Mouse (Mus musculus) spleen, adult 2 months (tissue): ENCODE results near the gene Wdr82. TPM values are rescaled to one million over a fixed set of nuclear protein-coding genes. Genes with fewer than 3 reads are reported as not detected.

Source experiments
- DNase-seq, 2 experiments: peaks; one replicate each; pipeline versions ENCODE4 v3.0.0 to v3.0.0-alpha.2; 2012 to 2021; ENCODE audit warnings: low spot score in 2 of 2, low read depth in 1 of 2
- H3K27ac ChIP-seq: fragments of 200-500 bp; 2 replicates; pipeline ENCODE4 v1.5.1; 2012; ENCODE audit warnings: low read length, inconsistent platforms; ENCODE audit not compliant: insufficient read depth
- H3K27me3 ChIP-seq: fragments of 200-500 bp; 2 replicates; pipeline ENCODE4 v1.6.1; 2012; ENCODE audit warnings: mild to moderate bottlenecking, moderate library complexity, low read length, inconsistent platforms; ENCODE audit not compliant: control insufficient read depth, insufficient read depth
- H3K36me3 ChIP-seq: fragments of 200-500 bp; 2 replicates; pipeline ENCODE4 v1.6.1; 2012; ENCODE audit warnings: mild to moderate bottlenecking, low read length, inconsistent platforms; ENCODE audit not compliant: control insufficient read depth, insufficient read depth
- H3K4me1 ChIP-seq: fragments of 200-500 bp; 2 replicates; pipeline ENCODE4 v1.6.1; 2011; ENCODE audit warnings: inconsistent platforms; ENCODE audit not compliant: control insufficient read depth, insufficient read depth, insufficient read length
- H3K4me3 ChIP-seq: fragments of 200-500 bp; 2 replicates; pipeline ENCODE4 v1.5.1; 2011; ENCODE audit warnings: mild to moderate bottlenecking, inconsistent platforms; ENCODE audit not compliant: insufficient read depth, insufficient read length; ENCODE audit errors: extremely low read depth
- CTCF ChIP-seq: fragments of 200-500 bp; IDR thresholded peaks from 2 replicates; pipeline ENCODE4 v1.5.1; 2011; ENCODE audit warnings: mild to moderate bottlenecking, inconsistent platforms; ENCODE audit not compliant: insufficient read depth, insufficient read length, insufficient replicate concordance; ENCODE audit errors: extremely low read depth
- POLR2A ChIP-seq: fragments of 200-500 bp; IDR thresholded peaks from 2 replicates; pipeline ENCODE4 v1.6.1; 2011; ENCODE audit warnings: low read depth, low read length, inconsistent platforms
- WGBS: fragments of 180-500 bp; shearing (Covaris S2); methylation state at CpG from one replicate; pipeline ENCODE4 v1.1.7; 2018; 5-methylcytosine and 5-hydroxymethylcytosine counted together
- polyA plus RNA-seq: library from polyadenylated mRNA; depleted of rRNA; stranded (reverse); fragments of >200 nt; gene quantifications from 2 replicates; pipeline ENCODE4 v1.2.3, GENCODE M21; 2012; rRNA removed

Gene Wdr82
- polyA plus RNA-seq, 1 experiment = 41.3 TPM

GRCm38 (mm10) chr9:106236156-106236817 lies 65.6 kb downstream of the Wdr82 start:
- H3K27me3 ChIP-seq = no peaks in the 10 kb centered on the region
- 90% methylated on average over 23 of the region's 23 CpGs for WGBS
- H3K36me3 ChIP-seq = peaks cover 41% of the 10 kb centered on the region
- H3K27ac ChIP-seq = peak overlapping the region; percentile 34
- no peak for DNase-seq
- TF ChIP-seq CTCF (no peak), POLR2A (no peak)
- H3K4me3 ChIP-seq = no peak overlapping the region
- no peaks in the 10 kb centered on the region for H3K4me1 ChIP-seq

GRCm38 (mm10) chr9:106236818-106237211 lies 66.1 kb downstream of the Wdr82 start:
- Histone ChIP-seq H3K4me3 (no peak overlapping the region), H3K27ac (peak overlapping the region; percentile 34), H3K27me3 (no peaks in the 10 kb centered on the region), H3K4me1 (no peaks in the 10 kb centered on the region), H3K36me3 (peaks cover 44% of the 10 kb centered on the region)
- 90% methylated on average over 3 of the region's 3 CpGs for WGBS
- DNase-seq = no peak
- TF ChIP-seq POLR2A = no peak
- no peak for TF ChIP-seq CTCF

- no peak for DNase-seq
- Histone ChIP-seq H3K36me3 (peaks cover 47% of the 10 kb centered on the region), H3K27me3 (no peaks in the 10 kb centered on the region), H3K4me1 (no peaks in the 10 kb centered on the region), H3K27ac (no peak overlapping the region), H3K4me3 (no peak overlapping the region)
- WGBS = 88% methylated on average over 8 of the region's 8 CpGs
- TF ChIP-seq CTCF (no peak), POLR2A (no peak)
Measured at GRCm38 (mm10) chr9:106237401-106237800, 66.7 kb downstream of the Wdr82 start.

- Histone ChIP-seq H3K36me3 (peaks cover 45% of the 10 kb centered on the region), H3K4me3 (no peak overlapping the region)
- 93% methylated on average over 10 of the region's 10 CpGs for WGBS
Measured at GRCm38 (mm10) chr9:106237878-106238277, 67.2 kb downstream of the Wdr82 start.

More at GRCm38 (mm10) chr9:106237878-106238277, 67.2 kb downstream of the Wdr82 start:
- Histone ChIP-seq H3K4me1 (no peaks in the 10 kb centered on the region), H3K27ac (no peak overlapping the region), H3K27me3 (no peaks in the 10 kb centered on the region)
- DNase-seq = no peak
- TF ChIP-seq CTCF = no peak
- TF ChIP-seq POLR2A = no peak

Other genes with a start within 250 kb of the Wdr82 start
- 0.39 and 0.56 TPM in 2 replicates for gene Col6a5, start 210.3 kb upstream of the Wdr82 start, polyA plus RNA-seq
- gene Col6a4, start 74.1 kb upstream of the Wdr82 start, polyA plus RNA-seq = 3.6 and 4.1 TPM in 2 replicates
- 6.5 and 6.9 TPM in 2 replicates for gene Glyctk, start 12.8 kb upstream of the Wdr82 start, polyA plus RNA-seq
- 87.4 and 95.8 TPM in 2 replicates for gene Ppm1m, start 28.8 kb downstream of the Wdr82 start, polyA plus RNA-seq
- 90.9 and 93.3 TPM in 2 replicates for gene Twf2, start 32.2 kb downstream of the Wdr82 start, polyA plus RNA-seq
- 65.3 and 90.7 TPM in 2 replicates for gene Tlr9, start 51.7 kb downstream of the Wdr82 start, polyA plus RNA-seq
- gene Alas1, start 77.7 kb downstream of the Wdr82 start, polyA plus RNA-seq = 29.6 and 39.5 TPM in 2 replicates
- 6.8 and 8.4 TPM in 2 replicates for gene Poc1a, start 110.1 kb downstream of the Wdr82 start, polyA plus RNA-seq
- 73.1 and 93.2 TPM in 2 replicates for gene Dusp7, start 197.7 kb downstream of the Wdr82 start, polyA plus RNA-seq